In genomic region chr2:31499327-31500291, GRCm38 (mm10) we compare ENCODE assay signal across 14 mouse cellular contexts. TPM values are rescaled to one million over a fixed set of nuclear protein-coding genes. Genes with fewer than 3 reads are reported as not detected.
A peak's percentile ranks its signal among the peaks of the same experiment; 100 is the strongest.
DNase-seq lines count a peak whose midpoint lies in the region; ATAC-seq lines count a peak whose summit lies in the region.
"Had no signal": no experiment of that assay in that cellular context is flagged by ENCODE, and none has a peak within 500 bp of the region (broad histone marks: within the 10 kb centered on the region; RNA-seq: fewer than 3 reads in every experiment).

No protein-coding gene starts in this region.

- 4% methylated on average over 21 of the region's 21 CpGs for WGBS in forebrain, embryonic 16.5 days

- H3K4me2 ChIP-seq in forebrain, embryonic 16.5 days (ENCODE audit: low read length), result peak overlapping the region; percentile 3; the same call in 1 of the 2 replicates
- H3K4me2 ChIP-seq: embryonic facial prominence, embryonic 15.5 days had no signal

- DNase-seq in layer of hippocampus, postnatal 10 days (ENCODE audit: low spot score in 2 of 2), result peak; percentile 54 to 60
- no peak for DNase-seq in layer of hippocampus, adult 18-20 months (ENCODE audit: low spot score in 2 of 2)
- DNase-seq in mesoderm, embryonic 11.5 days (ENCODE audit: low read depth, low spot score), result peak; percentile 59
- DNase-seq in retina, embryonic 14.5 days (ENCODE audit: low spot score), result peak; percentile 64
- DNase-seq in heart, postnatal 25 days (ENCODE audit: low spot score), result no peak
- DNase-seq in c-Kit-positive CD71-positive TER-119-positive erythroid progenitor cells, embryonic 14.5 days (ENCODE audit: low spot score), result no peak
- no peak for DNase-seq in frontal cortex, postnatal 10 days (ENCODE audit: low spot score in 2 of 2)
- DNase-seq: adrenal gland, adult 2 months; gastrocnemius, postnatal 10 days; layer of hippocampus, postnatal 36 days; thymus, postnatal 25 days had no signal

- peaks cover 57% of the 10 kb centered on the region for H3K4me1 ChIP-seq in forebrain, embryonic 16.5 days (replicated peaks; ENCODE audit: control insufficient read depth, insufficient read depth, low read length)

- peak; percentile 85 for ATAC-seq in forebrain, embryonic 16.5 days

- peak overlapping the region; percentile 10; the same call in 1 of the 2 replicates for H3K27ac ChIP-seq in forebrain, embryonic 16.5 days (ENCODE audit: low read length)
- H3K27ac ChIP-seq: embryonic facial prominence, embryonic 15.5 days; liver, embryonic 14.5 days had no signal

- intact Hi-C loops in heart, postnatal 25 days (cut with DNase I), result no loop called here

- peaks cover 50% of the 10 kb centered on the region for H3K27me3 ChIP-seq in forebrain, embryonic 16.5 days (replicated peaks; ENCODE audit: control insufficient read depth, insufficient read depth, low read length)

- H3K4me3 ChIP-seq in forebrain, embryonic 16.5 days (replicated peaks; ENCODE audit: low read length), result no peak overlapping the region
- H3K4me3 ChIP-seq: embryonic facial prominence, embryonic 15.5 days had no signal

- no peaks in the 10 kb centered on the region for H3K36me3 ChIP-seq in forebrain, embryonic 16.5 days (ENCODE audit: control insufficient read depth, insufficient read depth)
- H3K36me3 ChIP-seq: embryonic facial prominence, embryonic 15.5 days had no signal

- H3K9me3 ChIP-seq in forebrain, embryonic 16.5 days (ENCODE audit: control insufficient read depth, low read length), result no peaks in the 10 kb centered on the region
- H3K9me3 ChIP-seq: embryonic facial prominence, embryonic 15.5 days had no signal

- no peak overlapping the region for H3K9ac ChIP-seq in forebrain, embryonic 16.5 days (replicated peaks; ENCODE audit: low read depth, low read length)
- H3K9ac ChIP-seq: embryonic facial prominence, embryonic 15.5 days; liver, embryonic 14.5 days had no signal

RNA-seq across cellular contexts. Expression of gene Ass1, which starts 29.6 kb away (rescaled TPM):
- 10 to 100 TPM; 13.6 to 17.6 TPM for total RNA-seq in layer of hippocampus, postnatal 10 days (2021)
- 10 to 100 TPM; 33.8 to 40.5 TPM for total RNA-seq in layer of hippocampus, adult 18-20 months (2021)
- polyA plus RNA-seq in forebrain, embryonic 16.5 days (2015; fragmentation: Nextera tagmentation; extraction: Ambion mirVana), result 6.0 and 8.0 TPM in 2 replicates
- 1 to 10 TPM; 4.3 to 4.4 TPM for total RNA-seq in heart, postnatal 25 days (2021)

Comparison
In these comparisons a context has a peak if more than half of its experiments do, and no peak if none do; other contexts are left out.
1. DNase-seq: peak in layer of hippocampus, postnatal 10 days (2 of 2), mesoderm, embryonic 11.5 days (single experiment) and retina, embryonic 14.5 days (single experiment); none in layer of hippocampus, adult 18-20 months (0 of 2), heart, postnatal 25 days (single experiment), c-Kit-positive CD71-positive TER-119-positive erythroid progenitor cells, embryonic 14.5 days (single experiment) and frontal cortex, postnatal 10 days (0 of 2).